Mouse (Mus musculus) regulatory T cell (primary cell): ENCODE data around the gene Man2a1.
"Not testable (repeated sequence)": the region's sequence is repeated elsewhere in the genome, so short reads cannot be mapped to it uniquely, and the experiment has no call there.

Source experiments
- in situ Hi-C: fragments of 300-600 bp; cut with MboI, MseI; formaldehyde crosslinking; loops from one replicate; pipeline ENCODE4 v1.15.1; 2025; ENCODE audit warnings: high pct_unique_total_duplicates

Gene Man2a1

GRCm38 (mm10) chr17:64752126-64753019 lies 151.8 kb downstream of the Man2a1 start:
- in situ Hi-C loops = loop anchor here (5.0 kb wide), 1 partner anchor 75 kb away; no protein-coding TSS in a partner anchor

DNA sequence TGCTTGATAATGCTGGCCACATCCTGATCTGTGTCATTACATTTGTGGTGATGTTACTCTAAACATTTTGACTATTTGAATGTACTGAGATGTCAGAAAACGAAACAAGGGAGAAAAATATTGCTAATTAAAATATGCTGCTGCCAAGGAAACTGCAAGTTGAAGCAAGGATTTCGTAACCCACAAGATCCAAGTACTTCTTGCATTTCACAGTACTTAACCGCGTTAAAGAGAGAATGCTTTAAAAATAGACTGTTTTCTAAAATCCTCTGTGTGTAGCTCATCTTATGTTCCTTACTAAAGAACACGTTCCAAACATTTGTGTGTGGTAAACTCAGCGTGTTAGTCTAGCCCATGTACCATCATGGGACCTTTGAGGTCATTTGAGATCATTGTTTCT lies 153.0 kb downstream of the Man2a1 start:
- in situ Hi-C loops = loop anchor here (5.0 kb wide), 1 partner anchor 74 kb away; no protein-coding TSS in a partner anchor

DNA sequence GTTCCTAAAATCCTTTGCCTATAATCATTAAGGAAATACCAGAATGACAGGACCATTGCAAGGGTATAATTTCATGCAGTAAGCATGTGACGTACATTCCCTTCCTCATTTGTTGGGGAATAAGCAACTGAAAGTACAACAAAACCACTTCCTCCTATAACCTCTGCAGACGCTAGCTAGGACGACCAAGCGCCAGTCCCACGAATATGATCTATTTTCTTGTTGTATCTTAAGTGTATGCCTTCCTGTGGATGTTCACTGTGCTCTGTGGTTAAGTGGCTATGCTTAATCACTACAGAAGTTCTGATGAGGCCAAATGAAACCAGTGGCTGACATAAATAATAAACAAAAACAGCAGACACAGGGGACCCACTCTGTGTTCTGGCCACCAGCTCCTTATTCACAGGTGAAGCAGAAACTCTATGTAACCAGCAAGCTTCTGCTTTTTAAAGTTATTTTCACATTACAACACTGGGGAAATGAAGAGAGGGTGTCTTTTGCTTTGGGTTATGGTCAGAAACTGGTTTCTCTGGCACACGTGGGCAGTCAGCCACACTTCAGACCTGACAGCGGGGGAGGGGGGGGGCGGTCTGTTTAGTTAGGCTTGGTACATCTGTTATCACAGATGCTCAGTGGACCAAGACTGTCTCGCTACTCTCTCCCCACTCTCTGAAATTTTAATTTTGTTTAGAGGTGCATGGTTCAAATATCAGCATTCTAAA lies 153.8 kb downstream of the Man2a1 start:
- in situ Hi-C loops = loop anchor here (5.0 kb wide), 1 partner anchor 73 kb away; no protein-coding TSS in a partner anchor

GRCm38 (mm10) chr17:64755191-64755590 lies 154.7 kb downstream of the Man2a1 start:
- in situ Hi-C loops = no loop called here

GRCm38 (mm10) chr17:64762651-64763050 lies 162.1 kb downstream of the Man2a1 start:
- in situ Hi-C loops = not testable (repeated sequence)

DNA sequence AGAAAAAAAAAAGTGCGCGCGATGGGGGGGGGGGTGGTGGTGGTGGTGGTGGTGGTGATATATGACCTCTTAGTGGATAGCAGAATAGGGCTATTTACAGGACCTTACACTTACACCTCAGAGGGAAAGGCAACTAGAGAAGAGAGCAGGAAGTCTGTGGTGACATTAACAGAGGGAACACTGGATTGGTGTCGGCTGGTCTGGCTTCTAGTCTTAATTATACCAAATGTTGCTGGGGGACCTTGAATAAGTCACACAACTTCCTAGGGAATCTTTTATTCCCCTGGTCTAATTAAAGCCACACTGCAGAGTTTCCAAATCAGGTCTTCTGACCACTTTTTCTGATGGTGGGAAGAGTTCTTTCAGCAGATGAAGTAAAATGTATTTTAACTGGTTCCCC lies 163.0 kb downstream of the Man2a1 start:
- in situ Hi-C loops = no loop called here

DNA sequence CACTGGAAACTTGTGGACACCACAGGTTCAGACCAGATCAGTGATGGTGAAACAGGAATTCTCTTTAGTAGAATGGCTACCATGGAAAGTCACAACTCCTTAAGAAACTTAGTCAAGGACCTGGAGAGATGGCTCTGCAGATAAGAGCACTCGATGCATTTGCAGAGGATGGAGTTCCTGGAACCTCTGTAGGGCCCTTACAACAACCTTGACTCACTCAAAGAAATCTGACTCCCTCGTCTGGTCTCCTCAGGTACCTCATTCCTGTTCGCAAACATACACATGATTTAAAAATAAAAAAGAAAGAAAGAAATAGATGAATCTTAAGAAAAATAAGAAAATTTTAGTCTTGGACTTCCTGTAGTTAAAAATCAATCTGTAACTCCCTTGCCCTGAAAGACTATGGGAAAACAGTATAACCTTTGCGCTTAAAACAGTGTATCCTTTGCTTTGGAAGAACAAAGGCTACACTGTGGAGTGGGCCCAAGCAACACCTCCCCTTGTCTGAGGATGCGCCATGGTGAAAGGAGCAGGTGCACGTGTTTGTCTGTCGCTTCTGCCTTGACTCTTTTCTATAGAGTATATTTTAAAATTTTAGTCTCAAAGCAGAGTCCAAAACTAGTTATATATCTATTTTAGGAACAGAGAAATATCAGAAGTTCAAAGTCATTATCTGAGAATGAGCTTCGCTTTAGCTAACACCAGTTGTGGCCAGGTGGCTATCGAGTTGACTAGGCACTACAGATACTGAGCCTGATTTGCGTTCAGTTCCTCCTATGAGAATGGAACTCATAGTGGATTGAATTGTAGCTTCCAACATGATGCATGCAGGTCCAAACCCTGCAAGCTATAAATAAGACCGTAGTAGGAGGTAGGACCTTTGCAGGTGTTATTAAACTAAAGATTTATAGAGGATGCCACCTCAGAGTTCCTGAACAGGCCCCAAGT lies 163.9 kb downstream of the Man2a1 start:
- in situ Hi-C loops = no loop called here

GRCm38 (mm10) chr17:64765286-64765685 lies 164.8 kb downstream of the Man2a1 start:
- in situ Hi-C loops = no loop called here

GRCm38 (mm10) chr17:64766507-64766906 lies 166.0 kb downstream of the Man2a1 start:
- in situ Hi-C loops = no loop called here

GRCm38 (mm10) chr17:64770277-64770676 lies 169.7 kb downstream of the Man2a1 start:
- in situ Hi-C loops = no loop called here

DNA sequence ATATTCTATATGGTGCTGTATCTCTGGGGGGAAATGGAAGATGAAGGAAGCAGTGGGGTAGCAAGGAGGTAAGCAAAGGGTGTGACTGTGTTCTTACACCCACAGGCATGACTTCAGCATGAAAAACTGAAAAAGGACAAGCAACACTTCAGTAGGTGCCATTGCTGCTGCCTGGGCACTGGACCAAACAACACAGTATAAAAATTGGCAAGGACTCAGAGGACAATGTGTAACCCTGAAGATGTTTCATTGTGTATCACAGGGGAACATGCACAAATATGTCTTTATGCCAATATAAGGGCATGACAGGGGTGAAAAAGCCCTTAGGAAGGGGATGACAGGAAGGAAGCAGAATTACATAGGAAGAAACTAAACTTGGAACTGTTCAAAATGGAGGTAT lies 172.1 kb downstream of the Man2a1 start:
- in situ Hi-C loops = no loop called here

GRCm38 (mm10) chr17:64774218-64774617 lies 173.7 kb downstream of the Man2a1 start:
- in situ Hi-C loops = no loop called here

GRCm38 (mm10) chr17:64778300-64778699 lies 177.8 kb downstream of the Man2a1 start:
- in situ Hi-C loops = no loop called here

DNA sequence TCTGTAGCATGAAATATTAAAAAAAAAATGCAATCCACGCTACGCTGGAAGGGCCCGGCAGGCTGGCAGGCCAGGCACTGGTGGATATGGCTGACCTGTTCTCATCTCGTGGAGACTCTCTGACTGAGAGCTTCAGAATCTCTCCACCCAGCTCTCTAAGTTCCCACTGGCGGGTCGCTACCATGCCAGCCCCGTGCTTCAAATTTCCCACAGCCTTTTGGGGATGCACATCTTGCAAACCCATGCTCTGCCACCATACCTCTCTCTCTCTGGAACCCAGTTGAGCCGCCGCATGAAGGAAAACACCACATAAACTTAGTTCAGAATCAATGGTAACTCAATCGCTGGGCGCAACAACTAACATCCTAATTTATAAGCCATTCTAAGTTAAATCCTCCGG lies 178.2 kb downstream of the Man2a1 start:
- in situ Hi-C loops = no loop called here

GRCm38 (mm10) chr17:64780753-64781490 lies 180.4 kb downstream of the Man2a1 start:
- in situ Hi-C loops = no loop called here

- in situ Hi-C loops = no loop called here
Observed at GRCm38 (mm10) chr17:64782307-64782706, 181.8 kb downstream of the Man2a1 start.

- in situ Hi-C loops = no loop called here
Observed at GRCm38 (mm10) chr17:64785961-64786360, 185.4 kb downstream of the Man2a1 start.

DNA sequence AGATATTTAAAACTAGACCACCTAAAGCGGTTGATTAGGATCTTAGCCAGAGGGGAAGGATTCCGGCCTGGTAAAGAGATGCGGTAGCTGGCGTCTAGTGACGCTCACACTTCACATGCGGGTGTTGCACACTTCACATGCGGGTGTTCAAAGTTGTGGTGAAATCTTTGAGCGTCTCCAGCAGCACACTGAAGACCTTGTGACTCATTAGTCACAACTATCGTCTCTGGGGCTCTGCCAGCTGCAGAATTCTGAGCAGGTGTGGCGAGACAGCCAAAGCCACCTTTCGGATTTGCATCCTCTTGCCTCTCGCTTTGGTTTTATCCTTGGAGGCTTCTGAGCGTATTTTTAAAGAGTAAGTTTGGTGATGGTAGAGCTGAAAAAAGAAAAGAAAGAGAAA lies 187.8 kb downstream of the Man2a1 start:
- in situ Hi-C loops = no loop called here

GRCm38 (mm10) chr17:64789175-64789574 lies 188.6 kb downstream of the Man2a1 start:
- in situ Hi-C loops = no loop called here

- in situ Hi-C loops = no loop called here
Observed at GRCm38 (mm10) chr17:64792076-64792475, 191.5 kb downstream of the Man2a1 start.

GRCm38 (mm10) chr17:64792623-64793022 lies 192.1 kb downstream of the Man2a1 start:
- in situ Hi-C loops = no loop called here
